Mouse (Mus musculus): ENCODE measurements at regions not wholly inside any gene's neighbourhood (a gene's known extent, or its start where the extent isn't known, plus 50 kb on each side); places are given as distances from the start of the nearest gene placed in this dataset.

DNA sequence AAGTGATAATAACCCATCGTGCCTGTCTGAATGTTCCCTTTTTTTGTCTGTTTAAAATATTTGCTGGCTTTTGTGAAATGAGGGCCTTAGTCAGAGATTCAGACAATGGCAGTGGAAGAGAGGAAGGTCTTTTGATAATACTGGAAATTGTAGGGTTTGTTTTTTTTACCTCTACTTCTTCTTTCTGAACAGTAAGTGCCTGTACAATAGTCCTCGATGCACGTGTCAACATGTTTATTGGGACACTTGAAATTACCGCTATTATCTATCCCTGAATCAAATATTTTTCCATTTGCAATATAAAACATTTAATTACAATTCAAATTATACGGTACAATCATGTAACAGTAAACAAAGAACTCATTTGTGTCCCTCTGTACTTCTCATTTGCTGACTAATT is 733.5 kb downstream of the Fam19a2 start:
- no peak for DNase-seq

DNA sequence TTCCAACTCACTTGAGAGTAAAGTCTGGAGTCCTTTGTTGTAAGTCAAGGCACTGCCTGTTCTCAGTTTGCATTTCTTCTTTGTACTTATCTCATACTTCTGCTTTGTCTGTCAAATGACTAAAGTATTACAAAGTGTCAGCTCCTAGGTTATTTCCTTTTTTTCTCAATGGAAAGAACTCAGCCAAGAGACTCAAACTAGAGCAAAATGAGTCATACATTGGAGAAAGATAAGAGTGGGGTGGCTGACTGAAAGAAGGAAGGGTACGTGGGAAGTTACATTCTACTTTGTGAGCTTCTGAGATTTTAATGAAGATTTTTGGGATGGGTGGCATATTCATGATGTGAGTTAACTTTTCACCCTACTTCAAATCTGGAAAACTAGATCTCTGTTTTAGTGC is 735.2 kb downstream of the Fam19a2 start:
- no peak for DNase-seq

DNA sequence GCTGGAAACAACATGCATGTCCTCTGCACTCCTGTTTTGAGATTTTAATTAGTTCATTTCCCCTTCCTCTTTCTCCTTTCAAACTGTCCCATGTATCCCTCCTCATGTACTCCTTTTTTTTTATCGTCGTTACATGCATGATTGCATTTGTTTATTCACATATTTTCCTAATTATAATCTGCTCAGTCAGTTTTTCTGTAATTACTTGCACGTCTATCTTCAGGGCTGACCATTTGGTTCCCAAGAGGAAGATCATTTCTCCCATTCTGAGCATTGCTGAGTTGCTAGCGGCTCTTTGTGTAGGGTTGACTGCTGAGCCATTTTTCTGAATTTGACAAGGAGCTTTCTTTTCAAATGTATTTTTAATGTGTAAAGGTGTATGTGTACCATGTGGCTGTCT is 781.2 kb downstream of the Fam19a2 start:
- no peak for DNase-seq

DNA sequence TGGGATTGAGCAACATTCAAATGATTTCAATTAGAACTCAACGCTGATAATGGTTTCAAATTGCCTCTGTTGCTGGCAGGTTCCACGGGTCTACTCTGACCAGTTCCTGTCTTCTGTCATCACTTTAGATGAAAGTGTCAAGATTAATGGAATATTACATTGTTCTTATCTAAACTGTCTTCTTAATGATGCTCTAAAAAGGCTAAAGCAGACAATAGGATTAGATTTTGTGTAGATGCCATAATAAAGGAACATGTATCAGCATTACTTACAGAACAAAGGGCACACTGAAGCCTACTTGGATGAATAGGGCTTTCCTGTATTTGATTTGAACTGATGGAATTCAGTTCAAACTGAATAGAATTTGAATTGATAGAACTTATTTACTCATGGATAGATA is 782.0 kb downstream of the Fam19a2 start:
- no peak for DNase-seq

DNA sequence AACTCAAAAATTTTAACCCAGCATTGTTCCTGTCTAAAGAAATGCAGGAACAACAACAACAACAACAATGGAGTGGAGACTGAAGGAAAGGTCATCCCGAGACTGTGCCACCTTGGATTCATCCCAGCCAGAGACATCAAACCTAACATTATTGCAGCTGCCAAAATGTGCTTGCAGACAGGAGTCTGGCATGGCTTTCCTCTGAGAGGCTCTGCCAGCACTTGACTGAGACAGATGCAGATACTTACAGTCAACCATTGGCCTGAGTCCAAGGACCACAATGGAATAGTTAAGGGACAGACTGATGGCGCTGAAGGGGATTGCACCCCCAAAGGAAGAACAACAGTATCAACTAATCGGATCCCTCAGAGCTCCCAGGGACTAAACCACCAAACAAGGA is 819.0 kb downstream of the Fam19a2 start:
- no peak for DNase-seq

DNA sequence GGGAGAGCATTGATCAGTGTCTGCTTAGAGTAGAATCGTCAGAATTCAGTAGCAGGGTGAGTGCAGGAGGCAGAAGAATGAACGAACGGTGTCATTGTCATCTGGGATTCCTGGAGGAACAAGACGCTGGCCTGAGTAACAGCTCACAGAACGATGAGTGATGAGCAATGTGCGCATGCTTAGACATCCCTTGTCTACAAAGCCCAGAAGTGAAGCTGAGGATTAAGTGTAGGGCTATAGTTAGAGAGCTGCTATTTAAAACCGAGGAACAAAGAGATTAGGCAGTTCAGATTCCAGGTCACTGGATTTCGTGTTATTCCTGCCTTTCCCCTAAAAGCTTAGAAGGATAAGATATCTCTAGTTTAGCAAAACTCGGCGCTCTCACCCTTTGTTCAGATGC is 826.8 kb downstream of the Fam19a2 start:
- DNase-seq, result no peak

DNA sequence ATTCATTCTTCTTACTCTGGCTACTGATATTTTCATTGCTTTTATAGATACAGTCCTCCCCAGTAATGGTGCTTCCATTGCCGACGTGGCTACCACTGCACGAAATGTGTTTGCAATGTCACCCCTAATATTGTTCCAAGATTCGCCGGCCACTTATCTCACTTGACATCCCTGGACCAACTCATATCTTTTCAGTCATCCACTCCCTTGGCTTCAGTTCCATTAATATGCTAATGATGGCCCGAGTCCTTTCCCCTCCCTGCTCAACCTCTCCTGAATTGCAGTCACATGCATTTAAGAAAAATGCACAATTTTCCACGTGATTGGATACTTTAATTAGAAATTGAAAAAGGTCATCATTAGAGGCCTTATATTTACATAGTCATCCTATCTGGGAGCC is 827.6 kb downstream of the Fam19a2 start:
- no peak for DNase-seq

DNA sequence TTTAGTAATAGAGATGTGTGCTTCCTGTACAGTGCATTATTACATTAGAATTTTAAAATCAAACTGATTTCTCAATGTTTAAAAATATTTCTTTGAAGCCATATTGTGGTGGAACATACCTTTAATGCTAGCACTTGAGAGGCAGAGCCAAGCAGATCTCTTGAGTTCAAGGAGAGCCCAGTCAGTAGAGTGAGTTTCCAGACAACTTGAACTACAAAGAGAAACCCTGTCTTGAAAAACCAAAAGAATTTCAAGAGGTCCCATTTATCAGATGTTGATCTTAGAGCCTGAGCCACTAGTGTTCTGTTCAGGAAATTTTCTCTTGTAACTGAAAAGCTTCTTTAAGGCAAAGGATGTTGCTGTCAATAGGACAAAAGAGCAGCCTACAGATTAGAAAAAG is 855.8 kb downstream of the Fam19a2 start:
- DNase-seq, result peak; percentile 11

DNA sequence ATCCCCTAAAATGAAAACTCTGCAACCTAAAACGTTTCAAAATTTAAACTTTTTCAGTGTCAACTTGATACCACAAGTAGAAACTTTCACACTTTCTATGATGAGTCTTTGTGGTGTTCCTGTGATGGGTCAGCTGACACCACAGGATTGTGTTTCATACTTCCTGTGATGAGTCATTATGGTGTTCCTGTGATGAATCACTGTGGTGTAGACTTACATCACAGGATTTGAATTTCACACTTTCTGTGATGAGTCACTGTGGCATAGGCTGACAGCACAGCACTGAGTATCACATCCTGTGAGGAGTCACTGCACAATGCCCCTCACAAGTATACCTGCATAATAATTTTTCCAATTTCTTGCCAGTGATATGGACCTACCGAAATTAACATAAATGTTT is 874.7 kb downstream of the Fam19a2 start:
- no peak for DNase-seq

DNA sequence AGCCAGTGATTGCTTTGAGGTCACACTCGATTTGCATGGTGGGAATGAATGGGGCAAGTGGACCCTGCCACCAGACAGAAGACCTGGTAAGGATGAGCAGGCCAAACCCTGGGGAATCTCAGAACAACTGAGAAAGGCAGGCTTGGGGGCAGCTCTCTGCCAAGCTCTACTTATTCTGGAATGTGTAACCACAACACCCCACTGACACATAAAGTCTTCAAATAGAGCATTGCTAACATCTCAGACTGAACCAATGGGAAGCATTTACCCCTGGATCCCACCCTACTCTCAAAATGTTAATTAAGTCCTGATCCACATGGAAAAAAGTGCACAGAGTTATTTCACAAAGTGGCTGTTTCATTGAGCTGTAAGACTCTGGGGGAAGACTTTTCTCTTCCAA is 878.5 kb downstream of the Fam19a2 start:
- no peak for DNase-seq

DNA sequence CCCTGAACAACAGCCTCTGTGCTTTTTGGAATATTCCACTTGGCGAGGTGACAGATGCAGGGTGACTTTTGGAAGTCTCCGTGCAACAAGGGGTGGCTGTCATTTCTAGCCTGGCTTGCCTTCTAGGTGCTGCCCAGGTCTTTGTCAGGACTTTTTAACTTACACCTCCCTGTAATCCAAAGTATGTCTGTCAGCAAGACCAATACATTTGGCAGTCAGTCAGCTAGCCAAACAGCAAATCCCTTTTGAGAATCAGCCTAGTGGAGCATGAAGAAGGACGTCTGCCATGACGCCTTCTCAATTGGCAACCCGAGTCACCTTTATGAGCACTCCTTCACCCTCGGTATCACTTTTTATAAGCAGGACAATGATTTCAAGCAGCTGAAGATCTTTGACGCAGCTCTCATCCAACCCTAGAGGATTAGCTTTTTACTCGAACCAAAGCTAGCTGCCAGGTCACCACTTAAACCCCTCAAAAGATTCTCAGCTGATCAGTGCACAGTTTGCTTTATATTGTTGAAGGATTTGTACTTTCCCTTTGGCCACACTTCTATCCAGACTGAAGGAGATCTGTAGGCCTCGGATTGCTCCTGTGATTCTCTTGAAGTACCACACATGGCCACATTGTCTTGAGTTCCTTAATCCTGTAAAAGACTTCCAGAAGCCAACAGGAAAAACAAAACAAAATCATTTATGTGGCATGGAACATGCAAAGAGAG is 883.1 kb downstream of the Fam19a2 start:
- no peak for DNase-seq

DNA sequence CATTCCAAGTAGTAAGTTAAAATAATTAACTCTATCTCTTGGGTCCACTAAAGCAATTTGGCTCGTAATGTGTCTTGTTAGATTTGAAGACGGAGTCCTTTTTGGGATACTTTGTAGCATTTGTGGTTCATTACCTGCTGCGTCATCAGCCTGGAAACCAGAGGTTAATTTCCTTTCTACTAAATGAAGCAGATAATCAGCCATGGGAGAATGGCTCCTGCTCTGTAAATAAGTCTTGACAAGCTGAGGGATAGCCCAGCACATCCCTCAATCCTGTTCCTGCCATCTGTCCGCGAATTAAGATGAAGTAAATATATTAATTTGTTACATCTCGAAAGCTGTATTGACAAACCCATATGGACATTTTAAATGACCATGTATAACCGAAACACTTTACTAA is 899.6 kb downstream of the Fam19a2 start:
- no peak for DNase-seq

DNA sequence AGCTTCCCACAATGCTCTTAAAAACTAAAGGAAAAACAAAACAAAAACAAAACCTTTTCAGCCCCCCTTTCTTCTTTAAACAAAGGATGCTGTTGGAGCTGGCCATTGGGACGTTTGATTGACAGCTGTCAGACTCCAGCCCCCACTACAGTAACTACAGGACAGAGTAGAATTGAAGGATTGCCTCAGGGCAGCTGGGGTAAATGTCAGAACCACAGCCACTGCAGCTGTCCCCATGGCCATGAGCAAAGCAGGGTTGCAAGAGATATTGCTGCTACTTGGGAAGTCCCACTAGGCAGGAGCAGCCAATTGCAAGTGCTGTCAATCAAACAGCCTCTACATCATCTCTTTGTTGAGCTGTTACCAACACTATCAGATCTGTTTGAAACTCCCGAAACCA is 911.8 kb downstream of the Fam19a2 start:
- DNase-seq, result no peak

DNA sequence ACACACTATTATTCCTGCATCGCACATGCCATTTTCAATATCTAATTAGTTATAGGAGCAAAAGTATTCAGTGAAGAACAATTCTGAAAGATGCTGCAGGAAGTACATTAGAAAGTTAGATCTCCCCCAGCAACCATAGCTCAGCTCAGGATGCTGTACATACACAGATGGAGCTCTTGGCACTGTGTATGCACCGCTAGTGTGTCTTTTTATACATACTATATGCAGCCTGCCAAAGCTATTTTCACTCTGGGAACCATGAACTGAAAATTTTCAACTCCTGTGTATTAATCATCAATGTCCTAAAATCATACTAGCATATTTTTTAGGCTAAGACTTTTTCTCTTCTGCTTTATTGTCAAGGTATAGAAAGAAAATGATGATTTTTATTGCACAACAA is 944.5 kb downstream of the Fam19a2 start:
- DNase-seq, result no peak

DNA sequence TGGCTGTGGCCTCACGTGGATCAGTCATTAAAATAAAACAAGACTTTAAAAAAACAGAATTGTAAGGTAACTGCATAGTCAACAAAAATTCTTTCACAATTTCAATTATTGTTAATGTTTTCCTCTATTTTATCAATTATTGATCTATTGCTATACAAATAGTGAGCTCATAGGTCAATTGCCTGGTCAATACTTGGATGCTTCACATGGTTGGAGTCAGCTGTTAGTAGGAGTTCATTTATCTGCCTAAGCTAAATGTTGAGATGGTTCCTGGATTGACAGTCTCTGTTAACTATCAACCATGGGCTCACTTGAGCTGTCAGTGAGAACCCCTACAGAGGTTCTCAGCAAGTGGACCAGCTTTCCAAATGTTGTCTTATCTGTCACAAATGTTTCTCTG is 955.7 kb downstream of the Fam19a2 start:
- DNase-seq, result no peak

DNA sequence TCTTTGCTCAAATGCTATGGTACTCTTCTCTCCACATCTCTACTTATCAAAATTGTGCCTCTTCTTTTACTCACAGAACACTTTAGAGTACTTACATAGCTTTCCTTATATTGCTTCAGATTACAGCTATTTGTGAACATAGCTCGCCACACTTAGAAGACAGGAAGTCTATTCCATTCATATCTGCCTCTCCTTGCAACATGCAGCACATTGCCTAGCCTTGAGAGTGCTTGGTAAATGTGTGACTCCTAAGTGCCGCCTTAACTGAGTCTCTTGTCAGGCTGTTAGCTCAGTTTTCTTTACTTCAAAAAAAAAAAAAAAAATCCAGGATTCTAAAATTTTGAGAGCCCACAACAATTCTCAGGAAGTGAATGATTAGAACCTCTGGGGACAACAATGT is 958.3 kb downstream of the Fam19a2 start:
- DNase-seq, result peak; percentile 3

DNA sequence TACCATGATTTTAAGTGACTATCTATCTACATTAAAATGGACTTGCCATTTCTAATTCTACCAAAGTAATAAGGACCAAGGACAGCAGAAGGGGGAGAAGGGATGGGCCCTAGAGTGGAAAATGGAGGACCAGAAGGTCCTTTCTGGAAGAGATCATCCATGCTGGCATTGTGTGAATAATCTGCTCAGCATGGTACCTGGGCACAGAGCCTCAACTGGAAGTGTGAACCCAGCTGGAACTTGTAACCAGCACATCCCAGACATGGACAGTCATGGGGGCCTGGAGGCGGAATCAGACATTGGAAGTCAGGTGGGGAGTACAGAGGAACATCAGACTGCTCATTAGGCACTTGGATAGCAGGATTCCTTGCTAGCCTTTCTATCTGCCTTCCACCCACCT is 963.3 kb downstream of the Fam19a2 start:
- DNase-seq, result no peak

DNA sequence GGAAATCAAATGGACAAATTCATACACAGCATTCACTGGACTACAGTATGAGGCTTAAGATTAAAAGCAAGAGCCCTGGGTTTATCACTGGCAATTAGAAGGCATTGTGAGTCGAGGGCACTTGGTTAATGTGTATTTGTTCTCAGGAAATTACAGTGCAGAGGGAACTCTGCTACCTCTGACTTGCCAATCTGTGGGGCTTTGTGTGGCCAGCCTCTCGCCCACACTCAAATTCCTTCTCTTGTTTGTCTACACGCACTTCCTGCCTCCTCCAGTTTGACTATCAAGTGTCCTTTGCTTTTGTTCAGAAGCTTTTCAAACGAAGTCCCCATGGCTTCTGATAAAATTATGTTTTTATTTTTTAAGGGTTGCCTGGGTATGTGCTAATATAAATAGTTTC is 985.6 kb downstream of the Fam19a2 start:
- peak; percentile 51 for DNase-seq

DNA sequence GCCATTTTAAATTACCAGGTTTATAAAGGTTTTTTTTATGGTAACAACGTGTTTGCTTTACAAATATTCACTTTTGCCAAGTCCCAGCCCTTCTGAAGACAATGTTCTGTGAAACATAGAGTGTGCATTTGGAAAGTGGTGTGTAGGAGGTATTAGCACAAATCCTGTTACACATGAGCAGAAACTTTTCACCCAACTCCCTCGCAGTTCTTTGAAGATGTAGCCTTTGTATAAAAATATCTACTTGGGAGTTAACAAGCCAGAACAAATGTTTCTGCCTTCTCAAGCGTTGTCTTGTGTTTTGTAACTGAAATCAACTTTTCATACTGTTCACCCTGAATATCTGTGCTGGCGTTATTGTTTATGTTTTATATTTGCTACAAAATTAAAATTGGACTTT is 986.2 kb downstream of the Fam19a2 start:
- DNase-seq, result no peak

DNA sequence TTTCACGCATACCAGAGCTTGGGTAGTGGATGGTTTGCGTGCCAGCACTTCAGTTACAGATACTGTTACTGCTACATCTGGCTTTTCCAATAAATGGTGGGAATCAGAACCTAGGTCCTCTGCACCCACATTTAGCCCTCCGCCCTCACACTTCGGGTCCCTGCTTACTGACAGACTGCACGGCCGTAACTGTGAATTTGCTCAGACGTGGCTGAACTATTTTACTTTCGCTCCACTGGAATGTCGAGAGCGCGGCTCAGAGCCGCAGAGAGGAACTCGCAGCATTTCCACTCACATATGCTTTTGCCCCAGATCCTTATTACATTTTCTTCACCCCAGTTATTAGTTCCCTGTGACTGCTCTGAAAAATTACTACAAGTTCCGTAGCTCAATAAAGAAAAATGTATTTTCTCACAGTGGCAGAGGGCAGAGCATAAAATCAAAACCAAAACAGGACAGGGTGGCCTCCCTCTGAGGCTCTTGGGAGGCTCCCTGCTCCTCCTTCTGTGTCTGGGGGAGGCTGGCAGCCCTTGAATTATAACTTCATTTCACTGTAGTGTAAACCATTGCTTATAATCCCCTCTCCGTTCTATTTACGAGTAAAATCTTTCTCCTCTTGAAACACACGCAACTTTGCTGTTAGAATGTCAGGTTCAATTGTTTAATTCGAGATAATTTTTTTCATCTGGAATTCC is 1024.7 kb downstream of the Fam19a2 start:
- DNase-seq, result peak; percentile 21

DNA sequence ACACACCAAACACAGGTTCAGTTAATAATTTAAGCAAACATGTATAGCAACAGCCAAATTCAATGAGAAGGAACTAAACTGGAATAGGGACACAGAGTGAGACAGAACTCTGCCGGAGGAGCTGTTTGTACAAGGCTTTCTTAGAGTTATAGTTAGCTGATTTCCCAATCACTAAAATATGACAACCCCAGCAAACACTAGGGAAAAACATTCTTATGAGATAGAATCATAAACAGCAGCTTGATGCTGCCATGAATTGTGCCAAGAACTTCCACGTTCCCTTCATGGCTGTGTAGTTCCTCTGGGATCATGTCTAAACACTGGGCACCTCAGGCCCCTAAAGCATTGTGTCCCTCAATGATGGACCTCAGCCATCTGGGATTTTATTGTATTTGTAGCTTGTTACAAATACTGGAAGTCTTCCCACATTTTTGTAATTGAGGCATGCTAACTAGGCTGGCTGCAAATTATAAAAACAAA is 1033.4 kb downstream of the Fam19a2 start:
- no peak for DNase-seq

DNA sequence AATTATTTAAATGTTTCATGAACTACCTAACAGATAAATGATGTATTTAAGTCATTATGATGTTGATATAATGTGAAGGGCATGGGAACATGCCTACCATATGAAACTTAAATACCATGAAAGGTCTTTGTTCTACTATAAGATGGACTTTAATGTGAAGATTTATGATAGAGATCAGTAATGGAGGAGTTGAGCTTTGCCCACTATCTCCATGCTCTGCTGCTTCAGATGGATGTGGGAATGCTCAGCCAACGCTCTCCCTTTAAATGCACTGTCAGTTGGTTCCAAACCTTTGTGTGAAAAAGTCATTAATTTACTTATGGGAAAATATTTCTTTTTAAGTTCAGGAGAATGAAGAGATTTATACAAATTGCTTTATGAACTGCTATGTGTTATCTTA is 1040.9 kb downstream of the Fam19a2 start:
- DNase-seq, result no peak

DNA sequence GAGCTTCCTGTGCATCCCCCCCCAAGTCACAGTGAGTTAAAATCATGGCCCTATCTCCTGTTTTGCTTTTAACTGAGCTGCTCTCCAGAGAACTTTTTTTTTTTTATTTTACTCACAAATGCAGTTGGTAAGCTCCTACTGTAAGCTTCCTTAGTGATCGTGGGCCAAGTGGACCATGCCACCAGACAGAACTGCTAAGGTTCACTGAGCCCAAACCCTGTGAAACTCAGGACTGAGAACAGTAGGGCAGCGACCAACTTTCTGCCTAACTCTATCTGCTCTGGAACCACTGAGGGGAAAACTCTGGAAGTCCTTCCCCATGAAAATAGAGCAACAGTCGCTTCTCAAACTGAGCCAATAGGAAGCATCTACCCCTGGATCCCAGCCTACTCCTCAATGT is 1041.8 kb downstream of the Fam19a2 start:
- no peak for DNase-seq

DNA sequence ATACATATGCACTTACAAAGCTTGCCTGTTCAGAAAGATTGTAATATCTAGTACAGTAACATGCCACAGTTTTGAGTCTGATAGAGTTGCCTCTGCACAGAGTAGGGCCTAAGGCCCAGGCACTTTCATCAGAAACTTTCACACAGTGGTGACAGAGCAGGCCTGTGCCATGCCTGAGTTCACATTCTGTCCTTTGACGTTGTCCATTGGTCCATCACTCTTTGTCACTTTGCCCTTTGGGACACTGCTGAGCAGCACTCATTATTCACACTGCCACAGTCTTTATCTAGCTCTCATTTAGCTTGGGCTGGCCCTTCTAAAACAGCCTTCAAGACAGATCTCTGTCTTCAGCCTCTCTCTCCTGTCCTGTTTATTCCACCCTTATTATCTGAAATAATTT is 1055.0 kb downstream of the Fam19a2 start:
- DNase-seq, result no peak
